Mouse (Mus musculus) WW6 (cell line): ENCODE measurements at regions not wholly inside any gene's neighbourhood (a gene's known extent, or its start where the extent isn't known, plus 50 kb on each side); places are given as distances from the start of the nearest gene placed in this dataset.

ENCODE experiments used
- DNase-seq: peaks from one replicate; pipeline ENCODE4 v3.0.0-alpha.2; 2013; ENCODE audit warnings: low read depth, low spot score

DNA sequence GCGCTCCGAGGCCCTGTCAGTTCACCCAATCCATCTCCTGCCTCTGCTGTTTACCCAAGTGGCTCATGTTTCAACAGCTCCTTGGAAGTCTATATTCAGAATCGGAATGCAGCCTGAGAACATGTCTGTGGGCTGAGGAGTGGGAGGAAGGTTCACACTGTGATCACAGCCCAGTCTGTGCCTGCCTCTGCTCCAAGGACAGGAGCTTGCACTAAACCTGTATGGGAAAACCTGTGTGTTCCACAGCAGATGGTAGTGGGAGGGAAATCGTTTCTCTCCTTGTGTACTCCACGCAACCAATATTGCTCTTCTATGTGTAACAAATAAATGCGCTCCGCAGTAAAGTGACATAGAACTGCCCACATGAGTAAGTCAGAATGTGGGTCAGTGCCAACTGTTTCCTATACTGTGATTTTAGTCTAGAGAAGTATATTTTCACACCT lies 514.0 kb upstream of the Epha7 start:
- DNase-seq = no peak

DNA sequence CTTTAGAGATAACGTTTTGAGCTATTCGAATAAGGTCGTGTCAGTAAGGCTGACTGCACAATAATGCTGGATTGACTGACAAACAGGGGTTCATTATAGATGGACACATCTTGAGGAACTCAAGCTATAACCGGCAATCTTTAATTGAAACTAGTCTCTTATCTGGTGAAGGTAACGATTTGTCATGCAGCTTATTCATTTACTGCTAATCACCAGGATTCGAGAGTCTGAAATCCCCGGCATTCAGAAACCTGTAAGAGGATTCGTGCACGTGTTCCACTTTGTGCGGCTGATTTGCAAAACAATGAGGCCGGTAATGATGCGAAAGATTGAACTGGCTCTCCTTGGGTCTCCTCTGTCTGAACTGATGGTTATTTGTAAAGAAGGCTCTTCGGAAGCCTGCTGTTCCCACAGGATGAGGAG lies 512.9 kb upstream of the Epha7 start:
- peak; percentile 14 for DNase-seq

DNA sequence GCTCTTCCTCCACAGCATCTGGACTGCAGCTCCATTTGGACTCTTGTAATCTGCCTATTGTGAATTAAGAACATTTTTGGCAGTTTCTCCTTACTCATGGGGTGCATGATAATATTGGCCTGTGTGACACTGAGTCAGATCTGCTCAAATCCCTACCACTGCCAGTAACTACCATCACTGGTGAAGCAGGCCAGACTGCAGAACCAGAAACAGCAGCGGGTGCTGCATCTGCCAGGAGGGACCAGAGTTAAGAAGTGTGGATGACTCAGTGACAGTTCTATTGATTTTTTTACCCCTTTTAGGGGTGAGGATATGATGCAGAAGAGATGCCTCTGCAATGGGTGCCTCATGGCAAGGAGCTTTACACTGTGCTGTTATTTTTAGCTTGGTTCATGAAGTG lies 511.2 kb upstream of the Epha7 start:
- no peak for DNase-seq

DNA sequence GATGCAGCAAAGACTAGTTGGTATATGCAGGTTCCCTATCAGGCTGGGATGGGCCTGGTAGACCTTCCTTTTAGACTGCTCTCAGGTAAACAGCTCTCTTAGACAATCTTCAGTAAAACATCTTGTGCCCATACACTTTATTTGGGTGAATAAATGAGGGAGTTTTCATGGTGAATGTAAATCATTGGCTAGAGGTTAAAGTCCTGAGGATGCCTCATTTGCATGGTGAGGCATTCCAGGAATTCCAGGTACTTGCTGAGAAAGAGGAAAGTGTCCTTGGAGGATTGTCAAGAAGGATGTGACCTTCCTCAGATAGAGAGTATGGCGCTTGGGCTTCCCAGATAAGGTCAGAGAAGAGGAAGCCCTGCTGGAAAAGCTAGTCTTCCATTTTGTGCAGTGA lies 481.9 kb upstream of the Epha7 start:
- DNase-seq = no peak

DNA sequence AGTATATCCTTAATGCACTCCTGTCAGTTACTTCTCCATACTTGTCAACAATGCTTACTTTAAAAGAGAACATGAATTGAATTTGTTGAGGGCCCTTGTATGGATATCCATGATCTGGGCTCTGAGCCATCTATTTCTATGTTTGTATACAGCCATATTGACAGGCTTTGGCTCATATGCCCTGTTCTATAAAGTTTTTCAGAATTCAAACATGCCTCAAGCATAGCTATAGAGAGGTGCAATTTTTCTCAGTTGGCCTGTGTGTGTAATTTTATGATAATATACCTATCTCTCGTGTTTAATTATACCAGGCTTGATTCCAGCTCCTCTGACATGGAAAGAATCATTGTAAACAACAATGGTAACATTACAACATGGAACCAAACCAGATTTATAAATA lies 448.4 kb upstream of the Epha7 start:
- DNase-seq = no peak

DNA sequence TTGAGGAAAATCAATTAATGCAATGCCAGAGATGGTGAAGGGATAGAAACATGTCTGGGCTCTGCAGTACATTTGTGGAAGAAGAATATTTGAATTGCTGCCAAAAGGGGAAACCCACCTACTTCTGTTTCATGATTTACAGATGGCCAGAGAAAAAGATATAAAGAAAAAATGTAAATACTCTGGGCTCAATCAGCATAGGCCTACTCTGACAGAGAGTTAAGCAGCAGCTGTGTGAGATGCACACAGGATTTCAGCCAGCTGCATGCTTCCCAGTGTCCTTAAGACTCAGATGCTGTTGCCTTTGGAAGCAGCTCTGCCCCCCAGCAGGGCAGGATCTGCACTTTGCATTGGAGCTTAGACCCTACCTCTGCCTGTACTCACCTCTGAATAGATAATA lies 435.8 kb upstream of the Epha7 start:
- DNase-seq = no peak

DNA sequence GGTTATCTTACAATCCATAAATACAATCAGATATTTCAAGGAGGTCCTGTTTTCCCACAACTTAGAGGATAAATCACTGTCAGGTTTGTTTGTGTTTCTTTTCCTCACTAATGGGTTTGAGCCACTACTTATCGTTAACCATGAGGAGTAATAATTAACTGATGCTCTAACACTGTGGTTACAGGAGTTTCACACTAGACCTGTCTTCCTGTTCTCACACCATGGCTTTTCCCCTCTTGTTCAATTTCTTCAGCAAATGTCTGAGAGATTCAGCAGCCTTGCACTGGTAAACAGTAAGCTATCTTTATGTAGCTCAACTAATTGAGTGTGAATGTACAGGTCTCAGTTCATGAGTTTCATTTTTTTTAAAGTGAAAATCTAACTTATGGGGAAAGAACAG lies 434.3 kb upstream of the Epha7 start:
- no peak for DNase-seq

DNA sequence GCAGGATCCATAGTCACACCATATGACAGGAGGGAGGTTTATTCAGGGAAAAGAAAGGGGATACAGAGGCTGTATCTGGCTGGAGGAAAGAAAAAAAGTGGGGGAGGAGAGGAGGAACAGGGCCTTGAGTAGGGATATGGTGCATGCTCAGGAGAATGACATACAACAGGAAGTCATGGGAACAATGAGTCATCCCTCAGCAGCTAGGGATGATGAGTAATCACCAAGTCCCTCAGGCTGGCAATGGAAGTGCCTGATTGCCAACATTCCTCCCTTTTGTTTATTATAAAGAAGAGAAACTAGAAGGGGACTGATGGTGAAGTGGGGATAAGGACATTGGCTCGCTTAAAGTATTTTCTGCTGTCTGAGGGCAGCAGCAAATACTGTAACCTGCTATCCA lies 388.6 kb upstream of the Epha7 start:
- no peak for DNase-seq

DNA sequence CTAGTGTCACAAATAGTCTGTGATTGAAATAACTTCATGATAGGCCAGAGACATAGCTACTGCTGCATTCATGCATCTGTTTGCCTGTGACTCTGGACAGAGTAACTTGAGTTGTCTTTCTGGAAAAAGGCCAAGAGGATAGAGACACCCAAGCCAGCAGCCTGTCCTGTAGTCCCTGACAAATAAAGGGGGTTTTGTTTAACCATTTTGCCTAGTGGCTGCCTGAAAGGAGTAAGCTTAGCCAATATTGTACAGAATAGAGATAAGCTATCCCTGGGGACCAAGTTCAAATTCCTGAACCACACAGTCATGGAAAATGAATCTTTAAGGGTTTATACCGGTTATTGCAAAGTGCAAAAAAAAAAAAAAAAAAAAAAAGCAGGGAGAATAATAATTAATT lies 372.8 kb upstream of the Epha7 start:
- no peak for DNase-seq

DNA sequence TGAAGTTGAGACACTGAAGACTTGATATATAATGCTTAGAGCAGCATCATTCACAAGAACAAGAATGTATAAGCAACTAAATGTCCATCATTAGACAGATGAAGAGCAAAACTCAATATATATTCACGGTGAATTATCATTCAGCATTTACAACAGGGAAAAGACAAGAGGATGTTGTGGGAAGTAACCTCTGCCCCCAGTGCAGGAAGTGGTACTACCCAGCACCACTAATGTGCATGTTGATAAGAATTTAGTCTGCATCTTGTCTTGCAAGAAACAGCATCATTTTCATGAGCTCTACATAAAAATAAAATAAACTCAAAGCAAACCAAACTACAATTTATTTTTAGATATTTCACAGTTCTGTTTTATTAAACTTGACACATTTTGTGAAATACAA lies 359.8 kb upstream of the Epha7 start:
- DNase-seq = no peak

DNA sequence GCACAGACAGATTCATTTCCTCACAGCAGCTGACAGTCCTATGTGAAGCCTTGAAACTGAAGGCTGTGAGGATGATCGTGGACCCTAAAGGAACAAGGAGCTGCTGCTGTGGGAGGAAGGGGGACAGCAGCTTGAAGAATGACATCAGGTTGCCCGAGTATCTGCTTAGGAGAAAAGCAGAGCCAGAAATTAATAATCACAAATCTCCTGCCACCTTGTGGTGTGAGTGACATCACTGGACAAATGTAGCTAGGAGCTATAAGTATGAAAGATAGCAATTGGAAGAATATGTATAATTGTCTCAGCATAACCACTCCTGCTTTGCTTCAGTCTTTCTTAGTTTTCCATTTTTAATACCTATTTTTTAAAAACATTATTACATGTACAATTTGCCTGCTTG lies 356.6 kb upstream of the Epha7 start:
- no peak for DNase-seq
